Mouse (Mus musculus) heart, adult 11 months (tissue): ENCODE results near the gene Acvrl1.

Experiments
- DNase-seq: peaks from one replicate; pipeline ENCODE4 v3.0.0; 2022

Acvrl1 gene

DNA sequence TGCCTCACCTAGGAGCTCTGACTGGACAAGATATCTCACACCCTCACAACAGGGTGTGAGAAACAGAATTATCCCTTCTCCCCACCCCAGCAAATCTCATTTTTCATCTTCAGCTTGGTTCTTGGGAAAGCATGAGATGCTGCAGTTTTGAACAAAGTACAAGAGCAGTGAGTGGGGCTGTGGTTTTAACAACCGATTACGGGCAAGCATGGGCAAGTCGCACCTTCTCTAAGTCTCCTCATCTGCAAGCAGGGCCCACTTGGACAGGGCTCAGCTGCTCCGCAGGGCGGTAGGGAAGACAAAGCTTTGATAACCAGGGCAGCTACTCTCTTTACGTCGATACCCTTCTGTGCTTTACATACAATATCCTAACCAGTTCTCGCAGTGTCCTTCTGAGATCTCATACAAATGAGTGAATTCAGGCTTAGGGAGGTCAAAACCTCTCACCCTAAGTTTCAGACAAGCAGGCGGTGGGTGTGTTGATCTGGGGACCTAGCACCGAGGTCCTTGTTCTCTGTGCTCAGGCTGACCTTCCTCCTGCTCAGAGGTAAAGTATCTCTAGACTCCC, 42.2 kb downstream of the Acvrl1 start:
- no peak for DNase-seq

DNA sequence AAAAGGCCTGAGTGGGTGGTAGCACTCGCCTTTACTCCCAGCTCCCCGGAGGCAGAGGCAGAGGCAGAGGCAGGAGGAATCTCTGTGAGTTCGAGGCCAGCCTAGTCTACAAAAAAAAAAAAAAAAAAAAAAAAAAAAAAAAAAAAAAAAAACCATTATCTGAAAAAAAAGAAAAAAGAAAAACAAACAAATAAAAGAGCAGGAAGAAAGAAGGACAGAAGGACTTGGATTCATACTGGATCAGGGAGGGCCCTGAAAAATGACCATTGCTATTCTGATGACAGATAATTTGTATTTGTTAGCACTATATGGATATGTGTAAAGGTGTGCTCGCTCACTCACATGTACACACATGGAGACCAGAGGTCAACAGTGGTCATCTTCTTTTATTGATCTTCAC, 43.0 kb downstream of the Acvrl1 start:
- no peak for DNase-seq

GRCm38 (mm10) chr15:101172016-101172415, 43.7 kb downstream of the Acvrl1 start:
- peak; percentile 86 for DNase-seq

DNA sequence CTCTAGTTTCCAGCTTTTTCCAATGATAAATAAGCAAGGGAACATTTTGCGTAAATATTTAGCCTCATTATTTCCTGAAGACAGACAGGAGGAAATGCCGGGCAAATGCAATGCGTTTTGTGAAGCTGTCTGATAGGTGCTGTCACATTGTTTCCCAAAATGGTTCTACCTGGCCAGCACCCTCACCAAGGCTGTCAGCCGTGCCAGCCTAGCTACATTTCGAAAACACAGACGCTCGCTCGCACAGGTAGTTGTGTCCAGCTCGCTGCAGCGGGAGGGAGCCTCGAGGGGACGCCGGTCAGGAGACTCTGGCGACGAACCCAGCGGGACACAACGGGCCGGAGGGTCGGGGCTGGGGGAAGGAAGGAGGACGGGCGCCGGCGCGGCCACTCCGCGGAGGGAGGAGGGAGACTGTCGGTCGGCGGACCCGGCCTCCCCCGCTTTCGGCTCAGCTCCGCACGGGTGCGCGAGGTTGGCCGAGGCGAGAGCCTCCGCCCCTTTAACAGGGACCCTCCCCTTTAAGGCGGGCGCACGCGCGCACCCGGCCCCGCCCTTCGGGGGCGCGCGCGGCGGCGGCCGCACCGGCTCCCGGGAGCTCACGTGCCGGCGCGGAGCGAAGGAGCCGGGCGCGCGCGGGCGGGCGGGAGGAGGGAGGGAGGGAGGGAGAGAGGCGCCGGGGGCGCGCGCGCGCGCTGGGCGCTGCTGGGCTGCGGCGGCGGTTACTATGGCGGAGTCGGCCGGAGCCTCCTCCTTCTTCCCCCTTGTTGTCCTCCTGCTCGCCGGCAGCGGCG, 45.3 kb downstream of the Acvrl1 start, which contains the start of gene Acvr1b:
Gene Acvr1b, plus strand, starts transcription at position 647 of the 791 bp plus-strand sequence.
- DNase-seq: peak; percentile 99

- DNase-seq: peak; percentile 97
Observed at GRCm38 (mm10) chr15:101174294-101175130, 46.2 kb downstream of the Acvrl1 start.

DNA sequence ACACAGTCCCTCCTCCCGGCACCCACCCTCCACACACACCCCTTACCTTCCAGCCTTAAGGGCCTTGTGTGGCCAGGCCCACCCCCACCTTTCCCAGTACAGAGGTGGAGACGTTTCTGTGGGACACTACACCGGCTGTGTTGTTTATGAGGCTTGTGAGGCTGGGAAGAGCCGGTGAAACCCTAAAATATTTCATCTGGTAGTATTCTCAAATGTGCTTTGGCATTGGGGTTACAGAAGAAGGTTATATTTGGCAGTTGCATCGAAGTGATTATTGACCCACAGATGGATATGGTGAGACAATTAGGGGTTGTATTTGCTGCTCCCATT, 46.8 kb downstream of the Acvrl1 start:
- DNase-seq: no peak

GRCm38 (mm10) chr15:101175613-101176283, 47.4 kb downstream of the Acvrl1 start:
- DNase-seq: peak; percentile 87

DNA sequence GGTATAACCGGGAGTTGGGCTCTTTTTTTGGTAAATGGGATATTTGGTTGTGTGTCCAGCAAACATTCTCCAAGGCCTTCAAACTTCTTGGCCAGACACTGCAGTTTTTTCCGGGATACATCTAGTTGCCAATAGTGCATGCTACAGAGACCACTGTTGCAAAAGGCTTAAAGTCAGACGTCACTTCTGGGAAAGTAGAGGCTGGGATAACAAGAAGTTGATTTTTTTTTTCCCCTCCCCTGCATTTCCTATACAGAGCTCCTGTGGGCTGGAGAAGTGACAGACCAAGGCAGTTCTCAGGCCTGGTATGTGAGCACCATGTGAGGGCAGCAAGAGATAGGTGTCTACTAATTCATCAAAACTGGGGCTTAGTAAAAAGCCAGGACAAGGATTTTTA, 48.0 kb downstream of the Acvrl1 start:
- DNase-seq: peak; percentile 94

GRCm38 (mm10) chr15:101176795-101177691, 48.7 kb downstream of the Acvrl1 start:
- peak; percentile 90 for DNase-seq

DNA sequence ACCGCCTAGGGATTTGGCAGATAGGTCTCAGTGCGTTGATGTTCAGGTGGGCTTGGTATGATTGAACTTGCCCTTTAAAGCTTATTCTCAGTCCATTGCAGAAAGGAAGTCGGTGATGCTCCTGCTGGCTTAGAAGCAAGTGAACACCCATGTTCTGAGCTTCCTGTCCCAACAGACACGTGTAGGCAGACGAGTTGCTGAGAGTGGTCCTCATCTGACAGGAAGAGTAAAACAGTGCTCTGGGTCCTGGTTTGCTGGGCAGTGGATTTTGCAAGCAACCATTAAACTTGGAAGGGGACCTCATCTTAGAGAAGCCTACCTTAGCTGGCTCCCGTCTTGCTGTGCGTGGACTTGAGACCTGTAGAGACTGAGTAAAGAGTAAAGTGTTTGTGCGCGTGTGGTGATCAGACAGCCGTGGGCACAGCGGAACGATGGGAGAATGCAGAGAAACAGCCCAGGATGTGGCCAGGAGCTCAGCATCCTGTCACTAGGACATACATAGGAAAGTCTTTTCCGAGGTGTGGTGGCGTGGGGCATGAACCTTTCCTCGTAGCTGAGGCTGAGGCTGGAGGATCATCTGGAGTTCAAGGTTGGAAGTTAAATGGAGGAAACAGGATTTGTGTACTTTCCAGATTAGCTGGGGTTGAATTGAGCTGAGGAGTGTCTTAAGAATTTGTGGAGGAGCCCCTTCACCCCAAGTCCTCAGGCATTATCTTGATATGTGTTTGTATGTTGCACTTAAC, 52.2 kb downstream of the Acvrl1 start:
- DNase-seq: no peak

- no peak for DNase-seq
Observed at GRCm38 (mm10) chr15:101181106-101181466, 52.8 kb downstream of the Acvrl1 start.

DNA sequence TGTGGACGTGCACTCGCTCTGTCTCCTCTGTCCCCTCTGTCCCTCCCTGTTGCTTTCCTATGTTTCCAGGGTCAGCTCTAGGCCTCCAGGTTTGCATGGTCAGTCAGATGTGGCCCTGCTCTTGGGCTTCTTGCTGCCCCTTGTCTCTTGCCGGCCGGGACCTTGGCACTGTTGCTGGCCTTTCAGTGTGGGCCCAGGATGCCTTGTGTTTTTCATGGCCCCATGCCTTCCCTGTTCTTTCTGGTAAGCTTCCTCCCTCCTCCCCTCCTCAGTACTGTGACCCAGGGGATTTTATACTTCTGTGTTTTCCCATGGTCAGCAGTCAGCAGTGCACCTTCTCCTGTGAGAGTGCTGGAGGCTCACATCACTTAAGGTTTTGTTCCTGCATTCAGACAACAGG, 53.2 kb downstream of the Acvrl1 start:
- peak; percentile 95 for DNase-seq

DNA sequence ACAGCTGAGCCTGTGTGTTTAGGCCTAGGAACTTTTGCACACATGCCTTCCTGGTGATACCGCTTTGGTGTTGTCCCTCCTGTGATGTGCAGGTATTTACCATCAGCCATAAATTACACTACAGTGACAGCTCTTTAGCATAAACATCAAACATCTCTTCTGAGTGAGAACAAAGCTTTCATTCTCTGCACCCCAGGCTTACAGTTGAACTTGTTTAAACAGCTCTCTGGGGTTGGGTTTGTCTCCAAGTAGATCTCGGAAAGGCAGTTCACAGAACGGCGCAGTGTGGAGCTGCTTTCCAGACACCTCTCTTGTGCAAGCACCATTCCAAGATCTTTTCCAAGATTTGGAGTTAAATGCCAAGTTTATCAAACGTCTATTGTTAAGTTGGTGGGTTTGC, 54.4 kb downstream of the Acvrl1 start:
- DNase-seq: no peak

DNA sequence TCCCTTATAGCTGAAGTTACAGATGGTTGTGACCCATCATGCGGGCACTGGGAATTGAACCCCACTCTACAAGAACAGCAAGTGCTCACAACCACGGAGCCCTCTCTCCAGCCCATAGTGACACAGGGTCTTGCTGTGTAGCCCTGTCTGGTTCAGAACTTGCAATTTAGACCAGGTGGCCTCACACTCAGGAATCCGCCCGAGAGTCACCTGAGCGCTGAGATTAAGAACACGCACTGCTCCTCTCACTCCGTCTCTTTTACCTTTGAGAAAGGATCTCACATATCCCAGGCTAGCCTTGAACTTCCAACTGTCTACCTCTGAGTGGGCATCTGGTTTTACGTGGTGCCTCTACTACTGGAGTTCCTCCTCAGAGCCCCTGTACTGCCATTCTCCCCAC, 56.0 kb downstream of the Acvrl1 start:
- peak; percentile 80 for DNase-seq

- no peak for DNase-seq
Observed at GRCm38 (mm10) chr15:101185549-101185948, 57.2 kb downstream of the Acvrl1 start.

DNA sequence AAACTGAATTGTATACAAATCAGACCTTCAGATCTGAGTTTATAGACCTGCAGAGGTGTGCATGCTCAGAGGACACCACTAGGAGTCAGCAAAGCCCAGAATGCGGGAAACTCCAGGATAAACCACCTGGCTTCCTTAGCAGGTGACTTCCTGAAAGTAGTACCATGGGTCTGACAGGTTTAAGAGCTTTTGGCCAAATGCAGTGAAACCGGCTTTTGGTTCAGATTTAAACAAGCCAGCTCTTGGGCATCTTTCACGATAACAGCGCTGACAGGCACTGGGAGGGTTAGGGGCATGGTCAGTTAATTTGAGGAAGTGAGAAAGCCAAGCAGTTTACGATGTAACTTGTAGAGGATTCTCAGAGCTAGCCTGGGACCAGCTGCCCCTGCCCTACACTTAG, 59.6 kb downstream of the Acvrl1 start:
- peak; percentile 84 for DNase-seq

DNA sequence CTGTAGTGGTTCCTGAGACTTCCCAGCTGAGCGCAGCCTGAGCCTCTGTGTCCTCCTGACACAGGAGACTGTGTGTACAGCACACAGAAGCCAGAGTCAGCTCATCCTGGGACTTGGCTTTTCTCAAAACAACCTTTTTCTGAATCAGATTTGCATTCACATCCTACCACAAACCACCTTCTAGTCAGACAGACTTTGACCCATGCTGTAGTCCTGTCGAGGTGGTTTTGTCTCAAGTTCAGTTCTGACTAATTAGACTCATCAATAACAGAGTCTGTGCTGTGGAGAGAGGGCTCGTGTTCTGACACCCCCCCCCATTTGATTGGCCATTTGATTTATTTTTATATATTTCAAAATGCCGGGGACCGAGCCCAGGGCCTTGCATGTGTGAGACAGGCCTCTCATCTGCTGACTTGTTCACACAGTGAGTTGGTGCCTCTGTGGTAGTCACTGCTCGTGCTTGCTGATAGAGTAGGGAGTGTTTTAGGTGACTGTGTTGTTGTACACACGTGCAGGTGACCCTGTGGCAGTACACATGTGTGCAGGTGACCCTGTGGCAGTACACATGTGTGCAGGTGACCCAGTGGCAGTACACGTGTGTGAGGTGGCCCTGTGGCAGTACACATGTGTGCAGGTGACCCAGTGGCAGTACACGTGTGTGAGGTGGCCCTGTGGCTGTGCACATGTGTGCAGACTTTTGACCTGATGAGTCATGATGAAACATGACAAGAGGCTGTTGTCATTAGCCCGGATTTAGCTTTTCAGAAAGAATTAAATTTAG, 61.8 kb downstream of the Acvrl1 start:
- peak; percentile 84 for DNase-seq

GRCm38 (mm10) chr15:101190762-101191150, 62.4 kb downstream of the Acvrl1 start:
- DNase-seq: peak; percentile 91

DNA sequence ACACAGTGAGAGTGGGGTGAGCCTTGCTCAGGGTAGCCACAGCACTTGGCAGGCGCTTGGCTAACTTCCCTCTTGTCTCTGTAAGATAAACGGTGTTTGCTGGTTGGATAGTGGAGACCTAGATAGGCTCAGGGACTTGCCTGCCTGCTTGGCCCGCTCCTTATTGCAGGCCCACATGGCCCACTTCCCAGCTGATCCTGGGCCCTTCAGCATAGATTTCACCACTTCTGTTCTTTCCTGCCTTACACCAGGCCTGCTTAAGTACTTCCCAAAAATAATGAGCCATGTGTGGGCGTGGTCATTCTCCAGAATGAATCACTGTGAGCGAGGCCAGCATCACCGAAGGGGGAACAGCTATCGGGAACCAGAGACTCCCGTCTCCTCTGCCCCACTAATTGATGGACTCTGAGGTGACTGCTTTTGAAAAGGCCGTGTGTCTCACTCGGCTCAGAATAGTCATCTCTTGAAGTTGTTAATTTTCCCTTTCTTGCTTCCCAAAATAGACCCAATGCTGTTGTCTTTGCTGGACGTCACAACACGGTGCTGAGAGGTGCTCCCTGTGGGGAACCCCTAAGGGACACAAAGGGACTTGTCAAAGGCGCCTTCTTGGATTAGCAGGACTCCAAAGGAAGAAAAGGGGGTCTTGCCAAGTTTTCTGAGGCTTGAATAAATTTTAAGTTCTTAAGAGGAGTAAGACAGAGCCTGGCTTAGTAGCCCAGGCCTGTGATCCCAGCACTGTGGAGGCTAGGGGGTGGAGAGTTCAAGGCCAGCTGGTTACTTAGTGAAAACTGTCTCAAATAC, 63.3 kb downstream of the Acvrl1 start:
- peak; percentile 98 for DNase-seq

DNA sequence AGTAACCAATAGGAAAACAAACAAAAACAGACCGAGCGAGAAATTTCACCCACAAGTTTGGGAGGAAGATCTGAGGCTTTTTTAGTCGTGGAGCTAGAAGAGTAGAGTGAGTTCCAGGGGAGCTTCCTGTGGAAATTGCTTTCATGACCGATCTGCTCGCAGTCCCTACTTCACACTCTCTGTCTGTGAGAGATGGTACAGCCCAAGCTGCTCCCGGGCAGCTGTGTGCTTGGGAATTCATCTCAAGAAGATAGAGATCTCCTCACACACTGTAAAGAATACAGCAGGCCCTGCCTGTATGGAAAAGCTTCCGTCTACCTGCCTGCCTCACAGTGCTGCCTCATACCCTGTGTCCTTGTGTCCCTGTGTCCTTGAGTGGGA, 63.9 kb downstream of the Acvrl1 start:
- no peak for DNase-seq
